Mouse (Mus musculus) brain, embryonic 14.5 days (tissue): Measurements from ENCODE around the gene Rhbdf2.

Experiments used
- CTCF ChIP-seq: fragments of 200-500 bp; IDR thresholded peaks from 2 replicates; pipeline ENCODE4 v1.5.1; 2012; ENCODE audit warnings: inconsistent platforms, mild to moderate bottlenecking, moderate library complexity, borderline replicate concordance; ENCODE audit not compliant: insufficient read depth, insufficient read length; ENCODE audit errors: extremely low read depth
- POLR2A ChIP-seq: fragments of 200-500 bp; IDR thresholded peaks from 2 replicates; pipeline ENCODE4 v1.6.1; 2012; ENCODE audit warnings: mild to moderate bottlenecking, inconsistent platforms, borderline replicate concordance; ENCODE audit not compliant: poor library complexity, insufficient read depth, insufficient read length, severe bottlenecking; ENCODE audit errors: extremely low read depth

DNA sequence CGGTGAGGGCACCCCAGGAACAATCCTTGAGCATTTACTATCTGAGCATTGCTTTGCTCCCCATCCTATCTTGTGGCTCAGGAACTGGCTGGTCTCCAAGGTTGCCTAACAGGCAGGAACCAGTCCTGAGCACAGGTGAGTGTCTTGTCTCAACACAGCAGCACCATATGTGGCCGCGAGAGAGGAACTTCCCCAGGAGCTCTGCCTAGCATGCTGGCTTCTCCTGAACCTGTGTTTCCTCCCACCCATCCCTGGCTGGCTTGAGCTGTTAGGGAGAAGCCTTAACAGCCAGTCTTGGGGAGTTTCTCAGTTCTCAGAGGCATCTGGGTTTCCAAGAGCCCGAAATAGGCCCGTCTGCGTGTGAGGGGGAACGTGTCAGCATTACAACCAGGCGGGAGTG, 24.5 kb upstream of the Rhbdf2 start:
- no peak for TF ChIP-seq CTCF
- TF ChIP-seq POLR2A, result no peak
